Mouse (Mus musculus): ENCODE data around the gene Ankfn1. TPM values are rescaled to one million over a fixed set of nuclear protein-coding genes. Genes with fewer than 3 reads are reported as not detected.

Ankfn1 gene
- polyA plus RNA-seq, 1 experiment from 2014 or later = 0.02 TPM

- no peak overlapping the region for H3K9ac ChIP-seq
- no peak for DNase-seq
- no peaks in the 10 kb centered on the region for H3K4me1 ChIP-seq (replicated peaks)
- no peak for ATAC-seq (ENCODE audit: low read depth)
- 72% methylated on average over 4 of the region's 4 CpGs for WGBS (ENCODE audit: insufficient replicate concordance)
- H3K4me3 ChIP-seq (replicated peaks) = no peak overlapping the region
- H3K36me3 ChIP-seq = no peaks in the 10 kb centered on the region
- no peak overlapping the region for H3K27ac ChIP-seq
- no peak overlapping the region for H3K4me2 ChIP-seq
- H3K9me3 ChIP-seq (replicated peaks) = no peaks in the 10 kb centered on the region
- no peaks in the 10 kb centered on the region for H3K27me3 ChIP-seq
Observed at GRCm38 (mm10) chr11:89568246-89568645, 209.2 kb downstream of the Ankfn1 start.

- WGBS (ENCODE audit: insufficient replicate concordance) = 77% methylated on average over 11 of the region's 11 CpGs
- H3K4me3 ChIP-seq (replicated peaks) = no peak overlapping the region
- no peaks in the 10 kb centered on the region for H3K36me3 ChIP-seq
- no peaks in the 10 kb centered on the region for H3K4me1 ChIP-seq (replicated peaks)
- no peak for ATAC-seq (ENCODE audit: low read depth)
- H3K9ac ChIP-seq = no peak overlapping the region
- no peak for DNase-seq
- H3K9me3 ChIP-seq (replicated peaks) = no peaks in the 10 kb centered on the region
- H3K4me2 ChIP-seq = no peak overlapping the region
- no peak overlapping the region for H3K27ac ChIP-seq
- H3K27me3 ChIP-seq = no peaks in the 10 kb centered on the region
Observed at GRCm38 (mm10) chr11:89551441-89551840, 226.0 kb downstream of the Ankfn1 start.

DNA sequence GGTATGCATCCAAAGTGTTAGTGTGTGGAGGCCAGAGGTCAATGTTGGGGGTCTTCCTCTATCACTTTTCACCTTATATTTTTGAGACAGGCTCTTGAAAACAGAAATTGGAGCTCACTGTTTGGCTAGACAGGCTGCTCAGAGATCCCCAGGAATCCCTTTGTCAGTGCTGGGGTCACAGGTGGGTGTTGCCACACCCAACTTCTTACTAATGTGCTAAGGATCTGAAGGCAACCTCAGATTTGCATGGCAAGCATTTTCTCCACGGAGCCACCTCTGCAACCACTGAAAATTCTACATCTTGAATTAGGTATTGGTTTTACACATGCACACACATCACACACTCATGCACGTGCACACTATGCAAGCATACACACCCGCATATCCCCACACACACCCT is 226.5 kb downstream of the Ankfn1 start:
- WGBS (ENCODE audit: insufficient replicate concordance) = 67% methylated on average over 3 of the region's 3 CpGs
- no peak for ATAC-seq (ENCODE audit: low read depth)

GRCm38 (mm10) chr11:89548786-89549185 is 228.7 kb downstream of the Ankfn1 start:
- H3K36me3 ChIP-seq = no peaks in the 10 kb centered on the region
- no peak overlapping the region for H3K4me2 ChIP-seq
- H3K4me1 ChIP-seq (replicated peaks) = no peaks in the 10 kb centered on the region
- ATAC-seq (ENCODE audit: low read depth) = no peak
- WGBS (ENCODE audit: insufficient replicate concordance) = 34% methylated on average over 4 of the region's 4 CpGs
- H3K27ac ChIP-seq = no peak overlapping the region
- H3K4me3 ChIP-seq (replicated peaks) = no peak overlapping the region
- H3K9ac ChIP-seq = no peak overlapping the region
- no peaks in the 10 kb centered on the region for H3K9me3 ChIP-seq (replicated peaks)
- 0 out of 2 replicates have a peak, but pooled peaks cover 7% of the 10 kb centered on the region for H3K27me3 ChIP-seq
- no peak for DNase-seq

More for the DNA sequence above, 226.5 kb downstream of the Ankfn1 start:
- Histone ChIP-seq H3K27me3 (no peaks in the 10 kb centered on the region), H3K9ac (no peak overlapping the region), H3K4me3 (replicated peaks) (no peak overlapping the region), H3K36me3 (no peaks in the 10 kb centered on the region), H3K4me1 (replicated peaks) (no peaks in the 10 kb centered on the region), H3K27ac (no peak overlapping the region), H3K9me3 (replicated peaks) (no peaks in the 10 kb centered on the region), H3K4me2 (no peak overlapping the region)
- DNase-seq = no peak

- Histone ChIP-seq H3K9me3 (replicated peaks) (no peaks in the 10 kb centered on the region), H3K4me3 (replicated peaks) (no peak overlapping the region), H3K9ac (no peak overlapping the region), H3K4me1 (replicated peaks) (no peaks in the 10 kb centered on the region), H3K27ac (no peak overlapping the region), H3K27me3 (0 out of 2 replicates have a peak, but pooled peaks cover 7% of the 10 kb centered on the region), H3K4me2 (no peak overlapping the region), H3K36me3 (no peaks in the 10 kb centered on the region)
- DNase-seq (no peak), ATAC-seq (ENCODE audit: low read depth) (no peak)
- 34% methylated on average over 7 of the region's 7 CpGs for WGBS (ENCODE audit: insufficient replicate concordance)
Observed at GRCm38 (mm10) chr11:89546164-89546563, 231.3 kb downstream of the Ankfn1 start.

DNA sequence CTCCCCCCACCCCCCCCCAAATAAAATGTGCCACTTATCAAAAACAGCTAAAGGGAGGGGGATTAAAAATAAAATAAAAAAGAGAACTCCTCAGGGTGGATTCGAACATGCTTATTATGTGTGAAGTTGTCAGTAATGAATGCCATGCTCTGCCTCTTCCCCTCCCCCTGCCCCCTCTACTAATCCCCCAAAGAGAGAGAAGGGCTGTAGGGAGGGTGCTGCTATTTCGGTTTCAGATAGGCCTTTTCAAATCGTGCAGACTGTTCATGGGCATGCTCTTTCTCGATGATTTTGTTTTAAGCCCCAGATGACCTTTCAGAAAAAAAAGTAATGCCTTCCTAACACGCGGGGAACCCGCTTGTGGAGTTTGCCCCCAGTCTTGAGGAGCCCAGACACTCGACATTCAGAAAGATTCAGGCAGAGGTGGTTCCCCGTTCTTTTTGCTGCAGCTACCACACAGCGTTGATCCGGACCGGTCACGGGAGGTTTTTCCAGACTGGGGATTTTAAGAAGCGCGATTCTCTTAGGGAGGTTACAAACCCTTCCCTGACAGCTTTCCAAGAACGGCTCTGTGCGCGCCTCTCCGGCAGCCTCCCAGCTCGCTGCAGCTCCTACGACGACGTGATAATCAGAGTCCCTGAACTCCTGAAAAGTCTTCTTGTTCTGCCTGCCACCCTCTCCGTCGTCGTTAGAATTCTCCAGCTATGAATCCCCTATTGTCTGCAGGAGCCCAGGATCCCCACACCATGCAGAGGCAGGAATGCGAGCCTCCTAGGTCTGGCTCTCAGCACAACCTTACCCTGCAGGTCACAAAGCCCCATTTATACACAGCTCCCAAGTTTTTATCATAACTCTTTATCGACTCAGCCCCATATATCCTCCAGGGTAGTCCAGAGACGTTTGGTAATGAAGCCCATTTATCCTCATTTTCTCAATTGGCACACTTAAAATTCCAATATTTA is 232.3 kb downstream of the Ankfn1 start:
- ATAC-seq (ENCODE audit: low read depth) (no peak), DNase-seq (no peak)
- H3K9me3 ChIP-seq (replicated peaks) = no peaks in the 10 kb centered on the region
- no peaks in the 10 kb centered on the region for H3K4me1 ChIP-seq (replicated peaks)
- no peak overlapping the region for H3K27ac ChIP-seq
- no peak overlapping the region for H3K4me2 ChIP-seq
- no peak overlapping the region for H3K9ac ChIP-seq
- H3K36me3 ChIP-seq = no peaks in the 10 kb centered on the region
- H3K27me3 ChIP-seq = 0 out of 2 replicates have a peak, but pooled peaks cover 7% of the 10 kb centered on the region
- WGBS (ENCODE audit: insufficient replicate concordance) = 9% methylated on average over 29 of the region's 29 CpGs
- no peak overlapping the region for H3K4me3 ChIP-seq (replicated peaks)

DNA sequence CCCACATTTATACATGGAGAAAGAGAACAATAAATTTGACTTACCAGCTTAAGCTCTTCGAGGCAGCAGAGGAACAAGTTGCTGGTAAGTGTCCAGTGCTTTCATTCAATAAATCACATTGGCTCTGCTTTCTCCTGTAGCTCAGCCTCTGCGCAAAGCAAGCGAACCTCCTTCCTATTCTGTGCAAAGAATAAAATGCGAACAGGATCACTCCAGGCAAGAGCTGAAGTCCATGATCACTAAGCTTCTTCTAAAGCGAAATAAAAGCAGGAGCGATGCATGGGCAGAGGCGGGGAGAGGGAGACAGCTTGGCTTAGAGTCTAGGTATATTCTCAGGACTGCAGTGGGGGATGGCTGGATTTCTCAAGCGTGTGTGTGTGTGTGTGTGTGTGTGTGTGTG is 239.1 kb downstream of the Ankfn1 start:
- Histone ChIP-seq H3K9me3 (replicated peaks) (no peaks in the 10 kb centered on the region), H3K27ac (no peak overlapping the region), H3K27me3 (no peaks in the 10 kb centered on the region), H3K9ac (no peak overlapping the region), H3K36me3 (no peaks in the 10 kb centered on the region), H3K4me2 (no peak overlapping the region), H3K4me1 (replicated peaks) (no peaks in the 10 kb centered on the region), H3K4me3 (replicated peaks) (no peak overlapping the region)
- WGBS (ENCODE audit: insufficient replicate concordance) = 63% methylated on average over 8 of the region's 8 CpGs
- DNase-seq (no peak), ATAC-seq (ENCODE audit: low read depth) (no peak)

- Histone ChIP-seq H3K27me3 (no peaks in the 10 kb centered on the region), H3K9ac (no peak overlapping the region), H3K4me2 (no peak overlapping the region), H3K4me1 (replicated peaks) (no peaks in the 10 kb centered on the region), H3K36me3 (no peaks in the 10 kb centered on the region), H3K9me3 (replicated peaks) (no peaks in the 10 kb centered on the region), H3K4me3 (replicated peaks) (no peak overlapping the region), H3K27ac (no peak overlapping the region)
- 59% methylated on average over 4 of the region's 4 CpGs for WGBS (ENCODE audit: insufficient replicate concordance)
- ATAC-seq (ENCODE audit: low read depth) (no peak), DNase-seq (no peak)
Observed at GRCm38 (mm10) chr11:89527800-89528430, 249.5 kb downstream of the Ankfn1 start.

GRCm38 (mm10) chr11:89515501-89515901 is 262.0 kb downstream of the Ankfn1 start:
- ATAC-seq (ENCODE audit: low read depth) (no peak), DNase-seq (no peak)
- Histone ChIP-seq H3K4me3 (replicated peaks) (no peak overlapping the region), H3K4me1 (replicated peaks) (no peaks in the 10 kb centered on the region), H3K27ac (no peak overlapping the region), H3K9me3 (replicated peaks) (no peaks in the 10 kb centered on the region), H3K36me3 (no peaks in the 10 kb centered on the region), H3K27me3 (no peaks in the 10 kb centered on the region), H3K4me2 (no peak overlapping the region), H3K9ac (no peak overlapping the region)
- WGBS (ENCODE audit: insufficient replicate concordance) = 36% methylated on average over 9 of the region's 9 CpGs

- no peaks in the 10 kb centered on the region for H3K9me3 ChIP-seq (replicated peaks)
- no peak overlapping the region for H3K4me2 ChIP-seq
- no peaks in the 10 kb centered on the region for H3K4me1 ChIP-seq (replicated peaks)
- DNase-seq (no peak), ATAC-seq (ENCODE audit: low read depth) (no peak)
- H3K4me3 ChIP-seq (replicated peaks) = no peak overlapping the region
- H3K27ac ChIP-seq = no peak overlapping the region
- H3K36me3 ChIP-seq = no peaks in the 10 kb centered on the region
- H3K27me3 ChIP-seq = no peaks in the 10 kb centered on the region
- no peak overlapping the region for H3K9ac ChIP-seq
- WGBS (ENCODE audit: insufficient replicate concordance) = 19% methylated on average over 11 of the region's 11 CpGs
Observed at GRCm38 (mm10) chr11:89508675-89509324, 268.7 kb downstream of the Ankfn1 start.

DNA sequence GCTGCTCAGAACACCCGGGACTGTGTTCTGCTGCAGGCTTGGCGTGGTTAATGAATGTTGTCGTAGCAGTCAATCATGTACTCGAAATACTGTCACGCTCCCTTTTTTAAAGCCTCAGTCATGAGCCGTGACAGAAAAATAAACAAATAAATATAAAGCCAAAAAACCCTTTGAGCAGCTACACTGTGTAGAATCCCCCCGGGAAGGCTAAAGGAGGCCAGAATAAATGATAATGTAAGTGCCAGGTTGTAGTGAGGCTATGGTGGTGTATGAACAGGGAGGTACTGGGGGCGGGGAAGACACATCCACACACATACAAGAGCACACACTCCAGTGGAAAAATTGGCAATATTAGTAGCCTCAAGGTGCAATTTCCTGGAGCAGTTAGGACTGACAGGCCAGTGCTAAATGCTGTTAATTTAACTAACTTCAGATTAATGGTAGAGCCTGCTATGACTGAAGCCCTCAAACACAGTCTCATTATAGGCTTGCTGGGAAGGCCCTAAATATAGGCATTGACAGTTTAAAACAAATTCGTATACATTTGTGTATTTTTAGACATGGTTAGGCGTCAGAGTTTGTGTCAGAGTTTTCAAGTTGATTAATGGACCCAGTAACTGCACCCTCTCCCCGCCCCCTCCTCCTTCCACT is 270.7 kb downstream of the Ankfn1 start:
- Histone ChIP-seq H3K4me2 (no peak overlapping the region), H3K4me1 (replicated peaks) (no peaks in the 10 kb centered on the region), H3K27me3 (no peaks in the 10 kb centered on the region), H3K4me3 (replicated peaks) (no peak overlapping the region), H3K27ac (no peak overlapping the region), H3K9ac (no peak overlapping the region), H3K36me3 (no peaks in the 10 kb centered on the region), H3K9me3 (replicated peaks) (no peaks in the 10 kb centered on the region)
- ATAC-seq (ENCODE audit: low read depth) (no peak), DNase-seq (no peak)
- WGBS (ENCODE audit: insufficient replicate concordance) = 59% methylated on average over 11 of the region's 11 CpGs

All from liver, embryonic 13.5 days (tissue).